Mouse (Mus musculus): ENCODE measurements around the gene Lrrc75a. TPM values are rescaled to one million over a fixed set of nuclear protein-coding genes. Genes with fewer than 3 reads are reported as not detected.

Lrrc75a gene
- total and polyA plus RNA-seq, 2 experiments from 2014 or later = 6.4 to 29.7 TPM

- no peak for TF ChIP-seq CTCF (IDR thresholded peaks at IDR 0.05; ENCODE audit: low read depth)
- no peak overlapping the region for H3K27ac ChIP-seq
- no peaks in the 10 kb centered on the region for H3K27me3 ChIP-seq (ENCODE audit: insufficient read depth, low read length)
- no peak overlapping the region for H3K9ac ChIP-seq (replicated peaks; ENCODE audit: low read length)
- no peak overlapping the region for H3K4me3 ChIP-seq (ENCODE audit: low read length)
- no peak for DNase-seq (ENCODE audit: low spot score)
- H3K36me3 ChIP-seq (ENCODE audit: insufficient read depth, low read length) = peaks cover 7% of the 10 kb centered on the region; the same call in 1 of the 2 replicates
- WGBS = 59% methylated on average over 6 of the region's 6 CpGs
- no peak overlapping the region for H3K4me2 ChIP-seq (ENCODE audit: low read depth, low read length)
- ATAC-seq = no peak
- no peaks in the 10 kb centered on the region for H3K9me3 ChIP-seq (ENCODE audit: low read length)
- H3K4me1 ChIP-seq (ENCODE audit: insufficient read depth, low read length) = peaks cover 11% of the 10 kb centered on the region
Measured at GRCm38 (mm10) chr11:62558961-62559646, 89.2 kb downstream of the Lrrc75a start.

- no peak for TF ChIP-seq CTCF (IDR thresholded peaks at IDR 0.05; ENCODE audit: low read depth)
- peaks cover 7% of the 10 kb centered on the region; the same call in 1 of the 2 replicates for H3K36me3 ChIP-seq (ENCODE audit: insufficient read depth, low read length)
- WGBS = 91% methylated on average over 2 of the region's 2 CpGs
- no peak overlapping the region for H3K4me2 ChIP-seq (ENCODE audit: low read depth, low read length)
- H3K9ac ChIP-seq (replicated peaks; ENCODE audit: low read length) = no peak overlapping the region
- no peak for ATAC-seq
- H3K27ac ChIP-seq = no peak overlapping the region
- no peaks in the 10 kb centered on the region for H3K27me3 ChIP-seq (ENCODE audit: insufficient read depth, low read length)
- peaks cover 18% of the 10 kb centered on the region for H3K4me1 ChIP-seq (ENCODE audit: insufficient read depth, low read length)
- DNase-seq (ENCODE audit: low spot score) = no peak
- H3K4me3 ChIP-seq (ENCODE audit: low read length) = no peak overlapping the region
- H3K9me3 ChIP-seq (ENCODE audit: low read length) = no peaks in the 10 kb centered on the region
Measured at GRCm38 (mm10) chr11:62558152-62558551, 90.2 kb downstream of the Lrrc75a start.

- H3K27me3 ChIP-seq (ENCODE audit: insufficient read depth, low read length) = no peaks in the 10 kb centered on the region
- H3K9me3 ChIP-seq (ENCODE audit: low read length) = no peaks in the 10 kb centered on the region
- H3K4me3 ChIP-seq (ENCODE audit: low read length) = no peak overlapping the region
- 71% methylated on average over 5 of the region's 5 CpGs for WGBS
- no peak overlapping the region for H3K9ac ChIP-seq (replicated peaks; ENCODE audit: low read length)
- TF ChIP-seq CTCF (IDR thresholded peaks at IDR 0.05; ENCODE audit: low read depth) = no peak
- DNase-seq (ENCODE audit: low spot score) (no peak), ATAC-seq (no peak)
- H3K4me2 ChIP-seq (ENCODE audit: low read depth, low read length) = no peak overlapping the region
- H3K27ac ChIP-seq = no peak overlapping the region
- H3K36me3 ChIP-seq (ENCODE audit: insufficient read depth, low read length) = peaks cover 7% of the 10 kb centered on the region; the same call in 1 of the 2 replicates
- peaks cover 18% of the 10 kb centered on the region for H3K4me1 ChIP-seq (ENCODE audit: insufficient read depth, low read length)
Measured at GRCm38 (mm10) chr11:62557205-62557604, 91.1 kb downstream of the Lrrc75a start.

- peaks cover 18% of the 10 kb centered on the region for H3K4me1 ChIP-seq (ENCODE audit: insufficient read depth, low read length)
- ATAC-seq (no peak), DNase-seq (ENCODE audit: low spot score) (no peak)
- H3K36me3 ChIP-seq (ENCODE audit: insufficient read depth, low read length) = peaks cover 7% of the 10 kb centered on the region; the same call in 1 of the 2 replicates
- H3K4me2 ChIP-seq (ENCODE audit: low read depth, low read length) = no peak overlapping the region
- no peak overlapping the region for H3K9ac ChIP-seq (replicated peaks; ENCODE audit: low read length)
- no peak overlapping the region for H3K27ac ChIP-seq
- H3K27me3 ChIP-seq (ENCODE audit: insufficient read depth, low read length) = no peaks in the 10 kb centered on the region
- no peaks in the 10 kb centered on the region for H3K9me3 ChIP-seq (ENCODE audit: low read length)
- no peak overlapping the region for H3K4me3 ChIP-seq (ENCODE audit: low read length)
- no peak for TF ChIP-seq CTCF (IDR thresholded peaks at IDR 0.05; ENCODE audit: low read depth)
Measured at GRCm38 (mm10) chr11:62555896-62556412, 92.4 kb downstream of the Lrrc75a start.

- TF ChIP-seq CTCF (IDR thresholded peaks at IDR 0.05; ENCODE audit: low read depth) = no peak
- Histone ChIP-seq H3K27ac (no peak overlapping the region), H3K9ac (replicated peaks; ENCODE audit: low read length) (no peak overlapping the region), H3K4me3 (ENCODE audit: low read length) (peak overlapping the region; percentile 44; the same call in 1 of the 2 replicates), H3K27me3 (ENCODE audit: insufficient read depth, low read length) (no peaks in the 10 kb centered on the region), H3K4me1 (ENCODE audit: insufficient read depth, low read length) (peaks cover 18% of the 10 kb centered on the region), H3K36me3 (ENCODE audit: insufficient read depth, low read length) (peaks cover 7% of the 10 kb centered on the region; the same call in 1 of the 2 replicates), H3K9me3 (ENCODE audit: low read length) (no peaks in the 10 kb centered on the region), H3K4me2 (ENCODE audit: low read depth, low read length) (peak overlapping the region; percentile 71)
- ATAC-seq (no peak), DNase-seq (ENCODE audit: low spot score) (no peak)
Measured at GRCm38 (mm10) chr11:62554934-62555517, 93.3 kb downstream of the Lrrc75a start.

Other genes with a start within 250 kb of the Lrrc75a start
- gene Pigl, start 190.1 kb downstream of the Lrrc75a start, total RNA-seq (2014; rRNA removed) = 5.9 and 6.7 TPM in 2 replicates
- gene Pigl, start 190.1 kb downstream of the Lrrc75a start, polyA plus RNA-seq (2015; fragmentation: Nextera tagmentation; extraction: Ambion mirVana) = 6.6 and 6.9 TPM in 2 replicates
- 137 and 159 TPM in 2 replicates for gene Ncor1, start 190.0 kb downstream of the Lrrc75a start, total RNA-seq (2014; rRNA removed)
- gene Ncor1, start 190.0 kb downstream of the Lrrc75a start, polyA plus RNA-seq (2015; fragmentation: Nextera tagmentation; extraction: Ambion mirVana) = 143 and 148 TPM in 2 replicates
- gene Cenpv, start 109.3 kb downstream of the Lrrc75a start, total RNA-seq (2014; rRNA removed) = 57.9 and 64.1 TPM in 2 replicates
- 32.8 and 37.6 TPM in 2 replicates for gene Cenpv, start 109.3 kb downstream of the Lrrc75a start, polyA plus RNA-seq (2015; fragmentation: Nextera tagmentation; extraction: Ambion mirVana)
- 1,525 and 1,633 TPM in 2 replicates for gene Ubb, start 97.4 kb downstream of the Lrrc75a start, total RNA-seq (2014; rRNA removed)
- 4,229 and 4,277 TPM in 2 replicates for gene Ubb, start 97.4 kb downstream of the Lrrc75a start, polyA plus RNA-seq (2015; fragmentation: Nextera tagmentation; extraction: Ambion mirVana)
- gene Trpv2, start 74.0 kb downstream of the Lrrc75a start, total RNA-seq (2014; rRNA removed) = 46.2 and 51.0 TPM in 2 replicates
- 24.4 and 24.9 TPM in 2 replicates for gene Trpv2, start 74.0 kb downstream of the Lrrc75a start, polyA plus RNA-seq (2015; fragmentation: Nextera tagmentation; extraction: Ambion mirVana)
- 15.6 and 43.9 TPM in 2 replicates for gene Mmgt2, start 141 bp upstream of the Lrrc75a start, total RNA-seq (2014; rRNA removed)
- 22.6 and 28.1 TPM in 2 replicates for gene Mmgt2, start 141 bp upstream of the Lrrc75a start, polyA plus RNA-seq (2015; fragmentation: Nextera tagmentation; extraction: Ambion mirVana)
- gene Zfp287, start 83.4 kb upstream of the Lrrc75a start, total RNA-seq (2014; rRNA removed) = 11.1 and 16.2 TPM in 2 replicates
- gene Zfp287, start 83.4 kb upstream of the Lrrc75a start, polyA plus RNA-seq (2015; fragmentation: Nextera tagmentation; extraction: Ambion mirVana) = 12.0 and 12.8 TPM in 2 replicates
- not detected in 2 replicates for gene Gm10428, start 104.6 kb upstream of the Lrrc75a start, total RNA-seq (2014; rRNA removed)
- not detected in 2 replicates for gene Gm10428, start 104.6 kb upstream of the Lrrc75a start, polyA plus RNA-seq (2015; fragmentation: Nextera tagmentation; extraction: Ambion mirVana)
- 13.7 and 18.3 TPM in 2 replicates for gene Zfp286, start 140.9 kb upstream of the Lrrc75a start, total RNA-seq (2014; rRNA removed)
- 14.8 and 17.8 TPM in 2 replicates for gene Zfp286, start 140.9 kb upstream of the Lrrc75a start, polyA plus RNA-seq (2015; fragmentation: Nextera tagmentation; extraction: Ambion mirVana)
- 5.2 and 7.2 TPM in 2 replicates for gene Trim16, start 171.7 kb upstream of the Lrrc75a start, total RNA-seq (2014; rRNA removed)
- gene Trim16, start 171.7 kb upstream of the Lrrc75a start, polyA plus RNA-seq (2015; fragmentation: Nextera tagmentation; extraction: Ambion mirVana) = 5.5 and 6.1 TPM in 2 replicates
- 0.36 and 0.37 TPM in 2 replicates for gene Fbxw10, start 198.5 kb upstream of the Lrrc75a start, total RNA-seq (2014; rRNA removed)
- gene Fbxw10, start 198.5 kb upstream of the Lrrc75a start, polyA plus RNA-seq (2015; fragmentation: Nextera tagmentation; extraction: Ambion mirVana) = 0.36 and 0.82 TPM in 2 replicates
- gene Tvp23b, start 230.9 kb upstream of the Lrrc75a start, total RNA-seq (2014; rRNA removed) = 26.7 and 27.5 TPM in 2 replicates
- 41.5 and 42.6 TPM in 2 replicates for gene Tvp23b, start 230.9 kb upstream of the Lrrc75a start, polyA plus RNA-seq (2015; fragmentation: Nextera tagmentation; extraction: Ambion mirVana)